Mouse (Mus musculus): ENCODE results near the gene Fxyd1. TPM values are rescaled to one million over a fixed set of nuclear protein-coding genes. Genes with fewer than 3 reads are reported as not detected.
A peak's percentile ranks its signal among the peaks of the same experiment; 100 is the strongest.

Fxyd1 gene
- total RNA-seq, 2 experiments from 2014 or later: 695 to 726 TPM

- intact Hi-C loops (cut with DNase I): no loop called here
These were observed 23.6 kb upstream of the Fxyd1 start for GRCm38 (mm10) chr7:31080611-31081010.

GRCm38 (mm10) chr7:31079670-31080069 is 22.7 kb upstream of the Fxyd1 start:
- intact Hi-C loops (cut with DNase I): loop anchor here (5.0 kb wide), 1 partner anchor 207 kb away; no protein-coding TSS in a partner anchor
- no peak for DNase-seq

More at GRCm38 (mm10) chr7:31080611-31081010, 23.6 kb upstream of the Fxyd1 start:
- no peak for DNase-seq

DNA sequence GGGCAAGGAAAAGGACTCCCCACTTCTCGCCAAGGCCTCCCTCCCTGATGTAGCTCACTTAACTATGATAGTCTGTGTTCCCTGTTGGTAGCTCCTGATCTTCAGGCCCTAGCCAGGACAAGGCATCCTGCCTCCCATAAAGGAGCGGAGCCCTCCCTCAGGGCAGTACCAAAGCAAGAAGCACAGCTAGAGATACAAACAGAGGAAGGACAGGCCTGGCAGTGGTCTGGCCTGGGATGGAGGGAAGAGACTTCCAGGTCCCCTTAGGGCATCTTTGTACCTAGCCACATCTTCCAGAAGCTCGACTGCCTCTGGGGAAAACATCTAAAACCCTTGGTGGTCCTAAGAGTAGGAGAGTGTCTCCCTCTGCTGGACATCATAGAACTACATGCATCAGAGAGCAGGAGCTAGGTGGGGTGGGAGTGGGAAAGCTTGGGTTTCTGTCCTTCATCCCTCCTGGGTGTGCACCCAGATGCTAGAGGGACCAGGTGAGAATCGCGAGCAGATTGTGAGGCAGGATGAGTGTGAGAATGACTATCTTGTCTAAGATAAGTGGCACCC is 21.0 kb upstream of the Fxyd1 start:
- intact Hi-C loops (cut with DNase I): loop anchor here (1.0 to 5.0 kb wide), 2 partner anchors 19 to 206 kb away; partner anchors contain the start of gene Lgi4
- DNase-seq: peak; percentile 69 to 79

DNA sequence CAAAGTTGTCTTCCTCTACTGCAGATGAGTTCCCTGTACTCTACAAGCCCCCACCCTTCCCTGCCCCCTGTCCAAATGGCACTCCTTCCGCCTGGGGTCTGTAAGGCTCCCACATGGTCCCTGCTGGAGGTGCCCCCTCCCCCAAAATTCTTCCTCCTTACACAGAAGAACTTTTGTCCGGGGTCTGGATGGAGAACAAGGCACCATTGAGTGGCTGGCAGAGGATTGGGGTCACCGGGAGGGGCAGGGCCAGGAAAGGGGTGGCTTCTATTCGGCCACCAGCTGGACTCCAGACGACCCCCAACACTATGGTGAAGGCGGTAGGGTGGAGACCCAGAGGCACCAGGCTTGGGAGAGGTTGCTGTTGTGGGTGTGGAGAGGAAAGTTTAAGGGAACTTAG is 20.5 kb upstream of the Fxyd1 start:
- DNase-seq: no peak
- intact Hi-C loops (cut with DNase I): loop anchor here (5.0 kb wide), 1 partner anchor 205 kb away; no protein-coding TSS in a partner anchor

- no peak for DNase-seq
- intact Hi-C loops (cut with DNase I): loop anchor here (5.0 kb wide), 1 partner anchor 204 kb away; no protein-coding TSS in a partner anchor
These were observed 19.5 kb upstream of the Fxyd1 start, which contains the start of gene Fxyd3 for GRCm38 (mm10) chr7:31076492-31076891. TSS of gene Fxyd3 (minus strand) at chr7:31076704.

- intact Hi-C loops (cut with DNase I): loop anchor here (5.0 kb wide), 1 partner anchor 202 kb away; no protein-coding TSS in a partner anchor
- no peak for DNase-seq
These were observed 17.7 kb upstream of the Fxyd1 start for GRCm38 (mm10) chr7:31074713-31075069.

- no peak for DNase-seq
- intact Hi-C loops (cut with DNase I): no loop called here
These were observed 17.2 kb upstream of the Fxyd1 start for GRCm38 (mm10) chr7:31074061-31074712.

DNA sequence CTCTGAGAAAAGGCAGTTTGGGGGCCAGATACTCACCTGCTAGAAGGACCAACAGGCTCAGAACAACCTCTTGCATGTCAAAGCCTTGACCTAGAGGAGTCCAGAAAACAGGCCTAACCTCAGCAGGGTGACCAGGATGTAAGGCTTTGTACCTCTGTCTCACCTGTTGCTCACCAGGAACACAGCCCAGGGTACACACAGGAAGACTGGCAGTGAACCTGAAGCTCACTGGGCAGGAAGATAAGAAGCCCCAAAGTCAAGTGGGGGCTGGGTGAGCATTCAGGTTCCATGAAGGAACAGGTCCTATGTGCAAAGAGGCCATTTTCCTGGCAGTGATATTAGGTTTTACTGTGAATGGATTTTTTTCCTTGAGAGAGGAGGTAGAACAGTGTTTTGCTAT is 16.5 kb upstream of the Fxyd1 start:
- intact Hi-C loops (cut with DNase I): no loop called here
- no peak for DNase-seq

DNA sequence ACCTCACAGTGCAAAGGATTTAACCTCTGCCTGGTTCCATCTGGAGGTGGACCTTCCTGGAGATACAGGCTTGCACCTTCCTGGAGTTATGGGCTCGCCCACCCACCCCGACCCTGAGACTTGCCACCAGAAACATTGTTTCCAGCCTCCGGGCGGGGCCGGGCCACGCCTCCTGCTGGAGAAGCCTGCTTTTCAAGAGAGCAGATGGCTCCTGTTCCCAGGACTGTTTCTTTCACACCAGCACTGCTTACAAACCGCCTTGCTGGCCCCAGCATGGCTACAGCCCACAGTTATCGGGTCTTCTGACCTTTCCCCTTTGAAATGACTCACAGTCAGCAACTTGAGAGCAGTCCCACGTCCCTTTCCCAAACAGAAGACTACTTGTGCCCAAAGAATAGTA is 15.3 kb upstream of the Fxyd1 start:
- intact Hi-C loops (cut with DNase I): no loop called here
- DNase-seq: no peak

GRCm38 (mm10) chr7:31070324-31070723 is 13.3 kb upstream of the Fxyd1 start:
- DNase-seq: no peak
- intact Hi-C loops (cut with DNase I): no loop called here

- intact Hi-C loops (cut with DNase I): no loop called here
These were observed 12.5 kb upstream of the Fxyd1 start for GRCm38 (mm10) chr7:31069491-31069890.

DNA sequence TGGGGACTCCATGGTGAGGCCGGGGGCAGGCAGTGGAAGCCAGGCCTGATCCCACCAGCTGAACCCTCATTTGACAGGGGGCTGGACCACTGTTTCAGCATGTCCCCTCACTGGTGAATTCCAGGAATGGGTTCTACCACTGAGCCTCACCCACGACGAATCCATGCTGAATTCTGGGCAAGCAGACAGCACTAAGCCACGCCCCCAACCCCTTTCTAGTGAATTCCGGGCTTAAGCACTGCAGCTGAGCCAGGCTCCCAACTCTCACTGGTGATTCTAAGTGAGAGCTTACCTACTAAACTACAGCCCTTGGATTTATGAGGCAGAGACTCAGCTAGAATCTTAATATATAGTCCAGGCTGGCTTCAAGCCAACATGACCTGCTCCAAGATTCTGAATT is 10.8 kb upstream of the Fxyd1 start:
- peak; percentile 47 to 63 for DNase-seq
- intact Hi-C loops (cut with DNase I): no loop called here

More at GRCm38 (mm10) chr7:31069491-31069890, 12.5 kb upstream of the Fxyd1 start:
- DNase-seq: no peak

DNA sequence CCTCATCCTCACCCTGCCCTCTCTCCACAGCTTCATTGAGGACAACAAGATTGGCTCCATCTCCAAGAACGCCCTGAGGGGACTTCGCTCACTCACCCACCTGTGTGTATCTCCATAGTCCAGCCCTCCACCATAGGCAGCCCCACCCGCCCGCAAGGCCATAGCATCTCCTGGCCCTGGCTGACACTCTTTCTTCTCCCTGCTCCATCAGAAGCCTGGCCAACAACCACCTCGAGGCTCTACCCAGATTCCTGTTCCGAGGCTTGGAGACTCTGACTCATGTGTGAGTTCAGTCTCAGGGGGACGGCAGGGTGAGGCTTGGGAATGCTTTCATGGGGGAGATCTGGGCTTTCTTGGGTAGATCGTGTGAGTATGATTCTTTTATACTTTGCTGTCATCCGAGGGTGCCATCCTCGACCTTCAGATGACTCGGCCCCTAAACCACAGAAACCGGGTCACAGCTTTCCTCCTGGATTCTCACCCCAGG is 6.1 kb upstream of the Fxyd1 start:
- DNase-seq: no peak
- intact Hi-C loops (cut with DNase I): no loop called here

DNA sequence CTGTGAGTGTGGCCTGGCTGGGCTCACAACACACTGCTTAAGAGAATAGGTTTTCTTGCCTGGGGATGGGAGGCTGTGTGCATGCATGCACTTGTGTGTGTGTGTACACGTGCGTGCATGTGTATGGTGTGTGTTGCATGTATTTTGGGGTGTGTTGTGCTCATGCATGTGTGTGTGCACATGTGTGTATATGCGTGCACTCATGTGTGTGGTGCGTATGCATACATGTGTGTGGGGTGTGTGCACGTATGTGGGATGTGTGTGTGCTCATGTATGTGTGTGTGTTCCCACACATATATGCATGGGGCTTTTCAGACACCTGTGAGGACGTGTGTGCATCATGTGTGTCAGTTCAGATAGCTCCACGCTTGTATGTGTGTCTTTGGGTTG is 3.6 kb upstream of the Fxyd1 start:
- intact Hi-C loops (cut with DNase I): no loop called here
- DNase-seq: no peak

DNA sequence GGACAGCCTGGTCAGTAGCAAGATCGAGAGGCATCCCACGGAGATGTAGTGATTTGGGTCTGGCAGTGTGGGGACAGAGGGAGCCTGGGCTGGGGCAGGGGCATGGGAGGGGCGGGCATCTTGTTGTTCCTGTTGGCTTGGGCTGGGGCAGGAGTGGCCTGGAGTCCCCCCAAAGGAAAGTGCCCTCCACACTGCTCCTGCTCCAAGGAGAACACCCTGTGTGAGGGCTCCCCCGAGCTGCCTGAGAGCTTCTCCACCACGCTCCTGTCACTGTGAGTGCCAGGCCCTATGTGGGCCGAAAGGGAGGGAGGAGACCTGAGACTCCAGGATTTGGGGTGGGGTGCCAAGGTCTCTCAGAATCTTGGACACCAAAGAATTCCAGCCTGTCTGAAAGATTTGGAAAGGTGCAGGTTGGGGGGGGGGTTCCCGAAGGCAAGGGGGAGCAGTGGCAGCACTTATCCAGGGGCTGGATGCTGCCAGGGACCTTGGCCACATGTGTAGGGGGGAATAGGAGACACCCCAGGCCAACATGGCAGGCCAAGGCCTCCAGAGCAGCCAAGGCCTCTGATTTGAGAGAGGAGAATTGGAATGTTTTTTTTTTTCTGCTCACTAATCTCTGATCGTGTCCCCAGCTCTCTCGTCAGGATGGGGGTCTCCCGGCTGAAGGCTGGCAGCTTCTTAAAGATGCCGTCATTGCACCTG is 3.1 kb upstream of the Fxyd1 start:
- intact Hi-C loops (cut with DNase I): loop anchor here (1.0 to 5.0 kb wide), 3 partner anchors 18 to 117 kb away; no protein-coding TSS in a partner anchor
- no peak for DNase-seq

- intact Hi-C loops (cut with DNase I): loop anchor here (1.0 to 5.0 kb wide), 3 partner anchors 19 to 118 kb away; no protein-coding TSS in a partner anchor
These were observed 2.1 kb upstream of the Fxyd1 start, which contains the start of gene Lgi4 for GRCm38 (mm10) chr7:31059108-31059507. TSS of gene Lgi4 (plus strand) at chr7:31059342.

GRCm38 (mm10) chr7:31058211-31058610 is 1.2 kb upstream of the Fxyd1 start:
- intact Hi-C loops (cut with DNase I): loop anchor here (5.0 kb wide), 1 partner anchor 119 kb away; no protein-coding TSS in a partner anchor

More at GRCm38 (mm10) chr7:31059108-31059507, 2.1 kb upstream of the Fxyd1 start, which contains the start of gene Lgi4:
- DNase-seq: peak; percentile 93 to 95

GRCm38 (mm10) chr7:31057730-31058129 is 731 bp upstream of the Fxyd1 start:
- DNase-seq: no peak
- intact Hi-C loops (cut with DNase I): loop anchor here (5.0 kb wide), 1 partner anchor 120 kb away; no protein-coding TSS in a partner anchor

More at GRCm38 (mm10) chr7:31058211-31058610, 1.2 kb upstream of the Fxyd1 start:
- DNase-seq: no peak

DNA sequence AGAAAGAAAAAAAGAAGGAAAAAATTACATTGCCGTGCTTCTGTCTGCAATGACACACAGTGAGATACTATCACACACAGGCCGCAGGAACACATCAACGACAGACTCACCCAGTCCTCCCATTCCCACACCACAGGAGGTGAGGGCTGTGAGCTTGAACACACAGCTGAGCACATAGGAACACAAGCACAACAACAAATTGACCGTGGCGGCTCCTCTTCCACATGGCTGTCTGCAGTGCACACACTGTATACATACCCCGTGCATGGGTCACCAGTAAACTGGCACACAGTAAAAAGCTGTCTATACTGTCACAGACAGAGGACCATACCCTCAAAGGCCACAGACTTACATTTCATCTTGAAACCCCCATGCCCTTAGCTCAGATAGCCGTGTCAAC is 551 bp downstream of the Fxyd1 start:
- intact Hi-C loops (cut with DNase I): loop anchor here (5.0 kb wide), 1 partner anchor 121 kb away; no protein-coding TSS in a partner anchor
- DNase-seq: no peak

- peak; percentile 49 to 61 for DNase-seq
- intact Hi-C loops (cut with DNase I): loop anchor here (5.0 kb wide), 1 partner anchor 121 kb away; no protein-coding TSS in a partner anchor
These were observed 1.1 kb downstream of the Fxyd1 start for GRCm38 (mm10) chr7:31055883-31056282.

Measured in heart, postnatal 10 days (tissue).